Mouse (Mus musculus) kidney, postnatal 0 days (tissue): Measurements from ENCODE around the gene Gm17581. TPM values are rescaled to one million over a fixed set of nuclear protein-coding genes. Genes with fewer than 3 reads are reported as not detected.
"Not testable (repeated sequence)": the region's sequence is repeated elsewhere in the genome, so short reads cannot be mapped to it uniquely, and the experiment has no call there.

Experiments
- ATAC-seq: fragments of 200-750 bp; cut with Nextera tagmentation; replicated peaks from 2 replicates; pipeline ENCODE4 v1.8.0; 2017; ENCODE audit warnings: low read depth, moderate number of reproducible peaks, moderate TSS enrichment, moderate library complexity; ENCODE audit not compliant: low FRiP score
- DNase-seq: peaks from one replicate; pipeline ENCODE4 v3.0.0-alpha.2; 2016; ENCODE audit warnings: low spot score
- H3K27ac ChIP-seq: fragments of 300-500 bp; sonication (generic); 2 replicates; pipeline ENCODE4 v1.5.1; 2014; ENCODE audit warnings: mild to moderate bottlenecking
- H3K27me3 ChIP-seq: fragments of 300-500 bp; sonication (generic); 2 replicates; pipeline ENCODE4 v1.6.1; 2014; ENCODE audit warnings: low read length, mixed read lengths; ENCODE audit not compliant: insufficient read depth
- H3K36me3 ChIP-seq: fragments of 300-500 bp; sonication (generic); 2 replicates; pipeline ENCODE4 v1.6.1; 2014; ENCODE audit warnings: low read length, mixed read lengths; ENCODE audit not compliant: insufficient read depth
- H3K4me1 ChIP-seq: fragments of 300-500 bp; sonication (generic); replicated peaks from 2 replicates; pipeline ENCODE4 v1.6.1; 2014; ENCODE audit warnings: antibody characterized with exemption, low read length, mixed read lengths; ENCODE audit not compliant: insufficient read depth
- H3K4me2 ChIP-seq: fragments of 300-500 bp; sonication (generic); 2 replicates; pipeline ENCODE4 v1.6.1; 2014; ENCODE audit warnings: mild to moderate bottlenecking, low read length, moderate library complexity, mixed read lengths
- H3K4me3 ChIP-seq: fragments of 300-500 bp; sonication (generic); replicated peaks from 2 replicates; pipeline ENCODE4 v1.5.1; 2014; ENCODE audit warnings: low read depth, low read length
- H3K9ac ChIP-seq: fragments of 300-500 bp; sonication (generic); 2 replicates; pipeline ENCODE4 v1.6.1; 2014; ENCODE audit warnings: low read depth, low read length
- H3K9me3 ChIP-seq: fragments of 300-500 bp; sonication (generic); replicated peaks from 2 replicates; pipeline ENCODE4 v1.6.1; 2016; ENCODE audit warnings: low read length, inconsistent platforms, mixed read lengths
- CTCF ChIP-seq: IDR thresholded peaks from 2 replicates; pipeline ENCODE4 v1.5.1; 2016; ENCODE audit warnings: antibody characterized with exemption, low read depth, mild to moderate bottlenecking, moderate library complexity
- WGBS: fragments of 180-500 bp; shearing (Covaris S2); extraction: QIAGEN DNeasy Blood & Tissue Kit; methylation state at CpG from one replicate; pipeline ENCODE4 v1.1.7; 2014; 5-methylcytosine and 5-hydroxymethylcytosine counted together
- polyA plus RNA-seq: library from polyadenylated mRNA; unstranded; fragments of >200 nt; fragmentation: Nextera tagmentation; extraction: Ambion mirVana; gene quantifications from 2 replicates; pipeline ENCODE4 v1.2.1, GENCODE M21; 2015

Gene Gm17581
- polyA plus RNA-seq, 1 experiment from 2014 or later: not detected

GRCm38 (mm10) chr2:155717082-155717990 lies 18.3 kb downstream of the Gm17581 start:
- ATAC-seq: no peak
- WGBS: 82% methylated on average over 12 of the region's 12 CpGs

GRCm38 (mm10) chr2:155710557-155710956 lies 25.1 kb downstream of the Gm17581 start:
- H3K4me2 ChIP-seq: no peak overlapping the region
- no peak overlapping the region for H3K4me3 ChIP-seq
- TF ChIP-seq CTCF: no peak
- H3K27ac ChIP-seq: no peak overlapping the region
- peaks cover 35% of the 10 kb centered on the region; the same call in 1 of the 2 replicates for H3K36me3 ChIP-seq
- H3K27me3 ChIP-seq: no peaks in the 10 kb centered on the region
- no peaks in the 10 kb centered on the region for H3K4me1 ChIP-seq
- no peak for DNase-seq
- ATAC-seq: no peak
- 88% methylated on average over 11 of the region's 11 CpGs for WGBS
- H3K9ac ChIP-seq: peak overlapping the region; percentile 13; the same call in 1 of the 2 replicates
- H3K9me3 ChIP-seq: no peaks in the 10 kb centered on the region

More at GRCm38 (mm10) chr2:155717082-155717990, 18.3 kb downstream of the Gm17581 start:
- no peak for DNase-seq
- Histone ChIP-seq H3K27me3 (no peaks in the 10 kb centered on the region), H3K4me1 (no peaks in the 10 kb centered on the region), H3K36me3 (peaks cover 16% of the 10 kb centered on the region; the same call in 1 of the 2 replicates), H3K4me3 (no peak overlapping the region), H3K27ac (no peak overlapping the region), H3K4me2 (no peak overlapping the region), H3K9ac (no peak overlapping the region), H3K9me3 (no peaks in the 10 kb centered on the region)
- no peak for TF ChIP-seq CTCF

GRCm38 (mm10) chr2:155707251-155707650 lies 28.4 kb downstream of the Gm17581 start:
- Histone ChIP-seq H3K4me2 (no peak overlapping the region), H3K9me3 (no peaks in the 10 kb centered on the region), H3K4me1 (no peaks in the 10 kb centered on the region), H3K9ac (no peak overlapping the region), H3K36me3 (peaks cover 31% of the 10 kb centered on the region; the same call in 1 of the 2 replicates), H3K4me3 (no peak overlapping the region), H3K27me3 (no peaks in the 10 kb centered on the region), H3K27ac (no peak overlapping the region)
- TF ChIP-seq CTCF: no peak
- 80% methylated on average over 4 of the region's 4 CpGs for WGBS
- ATAC-seq (no peak), DNase-seq (no peak)

DNA sequence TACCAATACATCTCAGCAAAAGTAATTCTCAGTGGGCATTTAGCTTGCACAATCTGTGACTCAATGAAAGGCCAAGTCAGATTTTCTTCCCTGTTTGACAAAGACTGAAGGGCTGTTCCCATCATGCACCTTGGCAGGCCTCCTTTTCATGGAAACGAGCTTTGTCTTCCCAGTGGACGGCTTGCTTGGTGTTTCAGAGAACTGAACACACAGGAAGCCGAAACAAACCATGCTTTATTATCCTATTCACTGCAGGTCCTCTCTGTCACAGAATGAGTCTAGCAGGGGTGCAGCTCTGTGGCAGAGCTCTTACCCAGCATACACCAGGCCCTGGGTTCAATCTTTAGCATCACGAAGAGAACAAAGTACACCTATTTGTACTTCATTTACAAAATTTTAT lies 32.0 kb downstream of the Gm17581 start:
- Histone ChIP-seq H3K9me3 (no peaks in the 10 kb centered on the region), H3K4me3 (no peak overlapping the region), H3K27ac (no peak overlapping the region), H3K4me1 (no peaks in the 10 kb centered on the region), H3K9ac (no peak overlapping the region), H3K36me3 (peaks cover 13% of the 10 kb centered on the region; the same call in 1 of the 2 replicates), H3K4me2 (no peak overlapping the region), H3K27me3 (no peaks in the 10 kb centered on the region)
- TF ChIP-seq CTCF: no peak
- no peak for ATAC-seq
- 57% methylated on average over 4 of the region's 4 CpGs for whole genome bisulfite sequencing
- no peak for DNase-seq

DNA sequence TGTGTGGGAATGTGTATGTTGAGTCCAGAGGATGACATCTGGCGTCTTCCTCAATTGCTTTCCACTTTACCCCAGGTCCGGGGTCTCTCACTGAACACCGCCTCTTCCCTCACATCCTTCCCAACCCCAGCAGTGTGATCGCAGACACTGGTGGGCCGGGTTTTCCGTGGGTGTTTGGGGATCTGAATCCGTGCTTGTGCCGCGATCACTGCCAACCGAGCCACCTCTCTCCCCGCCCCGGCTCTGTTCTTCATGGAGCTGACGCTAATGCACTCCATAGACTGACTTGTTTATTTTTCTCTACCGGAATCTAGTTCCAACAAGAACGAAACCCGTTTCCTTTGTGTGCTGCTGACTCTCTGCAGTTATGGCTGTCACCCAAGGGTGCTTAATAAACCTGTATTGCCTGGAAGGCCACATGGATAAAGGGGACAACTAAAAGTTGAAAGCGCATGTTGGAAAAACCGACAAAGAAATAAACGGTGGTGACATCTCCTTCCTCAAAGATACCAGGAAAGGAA lies 34.2 kb downstream of the Gm17581 start:
- TF ChIP-seq CTCF: no peak
- 86% methylated on average over 19 of the region's 19 CpGs for WGBS
- DNase-seq (no peak), ATAC-seq (no peak)
- no peaks in the 10 kb centered on the region for H3K27me3 ChIP-seq
- H3K9ac ChIP-seq: no peak overlapping the region
- no peaks in the 10 kb centered on the region for H3K4me1 ChIP-seq
- no peak overlapping the region for H3K4me3 ChIP-seq
- no peaks in the 10 kb centered on the region for H3K9me3 ChIP-seq
- no peak overlapping the region for H3K4me2 ChIP-seq
- H3K36me3 ChIP-seq: 0 out of 2 replicates have a peak, but pooled peaks cover 9% of the 10 kb centered on the region
- H3K27ac ChIP-seq: no peak overlapping the region

DNA sequence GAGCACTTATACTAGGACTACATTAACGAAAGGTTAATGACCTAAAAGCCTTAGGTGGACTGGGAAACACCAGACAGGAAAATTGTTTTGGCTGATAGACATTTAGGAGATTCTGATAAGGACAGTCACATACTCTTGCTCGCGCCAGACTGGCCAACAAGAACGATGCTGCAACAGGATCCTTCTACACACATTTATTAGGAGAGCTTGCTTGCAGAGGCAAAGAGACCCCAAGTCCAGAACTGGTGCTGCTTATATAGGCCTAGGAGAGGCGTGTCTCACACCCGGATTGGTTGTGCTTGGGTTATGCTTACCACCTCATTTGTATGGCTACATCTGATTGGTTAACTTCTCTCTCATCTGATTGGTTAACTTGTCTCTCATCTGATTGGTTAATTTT lies 37.2 kb downstream of the Gm17581 start:
- H3K9ac ChIP-seq, ATAC-seq, H3K4me1 ChIP-seq, H3K4me2 ChIP-seq, DNase-seq, H3K27me3 ChIP-seq, H3K9me3 ChIP-seq, H3K27ac ChIP-seq, H3K4me3 ChIP-seq, H3K36me3 ChIP-seq: not testable (repeated sequence)
- WGBS: 93% methylated on average over 6 of the region's 6 CpGs
